Mouse (Mus musculus): ENCODE results near the gene Sipa1l1.

The Sipa1l1 gene

DNA sequence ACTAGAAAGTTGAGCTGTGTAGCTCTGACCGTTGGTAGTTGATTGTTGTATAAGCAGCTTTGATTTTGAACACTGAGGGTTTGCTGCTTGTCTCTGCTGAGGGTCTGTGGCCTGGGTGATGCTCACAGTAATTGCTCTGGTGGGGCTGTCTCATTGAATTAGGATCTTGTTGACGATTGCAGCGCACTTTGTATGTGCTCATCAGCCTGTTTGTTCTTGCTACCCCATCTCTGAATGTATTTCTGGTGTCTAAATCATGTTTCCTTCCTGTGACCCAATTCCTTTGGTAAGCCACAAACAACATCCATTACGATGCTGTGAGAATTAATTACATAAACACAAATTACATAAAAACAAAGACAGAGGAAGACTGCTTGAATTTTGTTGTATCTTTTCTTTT lies 39.5 kb downstream of the Sipa1l1 start:
- DNase-seq (ENCODE audit: low read depth), result peak; percentile 21

DNA sequence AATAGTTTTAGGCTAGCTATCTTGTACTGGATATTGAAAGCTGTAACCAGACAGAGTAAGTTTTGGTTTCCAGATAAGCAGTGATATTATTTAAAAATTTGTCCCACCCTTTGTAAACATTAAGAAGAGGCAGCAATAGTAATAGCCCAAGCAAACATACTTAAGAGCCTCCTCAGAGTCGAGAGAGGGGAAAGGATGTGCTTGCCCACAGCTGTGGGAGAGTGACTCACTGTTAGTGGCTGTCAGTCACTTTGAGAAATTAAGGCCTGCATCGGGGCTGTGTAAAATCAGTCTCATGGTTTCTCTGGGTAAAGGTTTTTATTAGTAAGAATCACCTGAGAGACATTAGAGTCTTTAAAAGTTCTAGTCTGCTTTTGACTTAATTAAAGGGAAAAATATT lies 40.6 kb downstream of the Sipa1l1 start:
- no peak for DNase-seq (ENCODE audit: low read depth)

DNA sequence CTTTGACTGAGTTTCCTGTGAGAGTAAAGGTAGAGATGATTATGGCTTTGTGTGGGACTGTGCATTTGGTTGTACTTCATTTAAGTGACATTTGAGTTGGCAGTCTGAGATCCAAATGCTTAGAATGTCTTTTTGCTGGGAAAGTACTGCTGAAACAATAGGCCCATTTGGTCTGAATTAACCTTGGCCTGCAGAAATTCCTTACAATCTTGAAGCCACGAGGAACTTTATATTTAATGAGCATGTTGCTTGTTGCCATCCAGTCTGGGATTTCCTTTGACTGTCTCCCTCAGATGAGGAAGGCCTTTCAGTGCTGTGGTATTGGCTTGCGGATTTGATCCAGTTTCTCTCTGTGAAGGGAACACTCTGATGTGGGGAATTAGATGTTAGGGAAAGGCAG lies 43.9 kb downstream of the Sipa1l1 start:
- DNase-seq (ENCODE audit: low read depth), result no peak

DNA sequence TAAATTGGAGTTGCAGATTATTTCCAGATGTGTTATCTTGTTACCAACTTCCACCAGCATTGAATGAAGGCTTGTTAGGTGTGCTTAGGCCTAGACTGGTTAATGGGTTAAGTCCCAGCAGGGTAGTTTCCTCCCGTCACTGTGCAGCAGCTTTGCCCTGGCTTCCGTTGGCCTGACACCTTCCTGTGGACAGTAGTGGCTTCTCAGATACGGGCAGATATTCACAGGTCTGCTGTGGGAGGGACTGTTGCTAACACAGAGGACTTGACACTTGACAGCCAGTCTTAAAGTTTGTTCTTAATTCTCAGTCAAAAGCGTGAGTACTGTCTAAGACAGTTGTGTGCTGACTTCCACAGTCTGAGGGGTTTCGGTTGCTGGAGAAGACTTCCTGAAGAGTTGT lies 45.8 kb downstream of the Sipa1l1 start:
- DNase-seq (ENCODE audit: low read depth), result no peak

DNA sequence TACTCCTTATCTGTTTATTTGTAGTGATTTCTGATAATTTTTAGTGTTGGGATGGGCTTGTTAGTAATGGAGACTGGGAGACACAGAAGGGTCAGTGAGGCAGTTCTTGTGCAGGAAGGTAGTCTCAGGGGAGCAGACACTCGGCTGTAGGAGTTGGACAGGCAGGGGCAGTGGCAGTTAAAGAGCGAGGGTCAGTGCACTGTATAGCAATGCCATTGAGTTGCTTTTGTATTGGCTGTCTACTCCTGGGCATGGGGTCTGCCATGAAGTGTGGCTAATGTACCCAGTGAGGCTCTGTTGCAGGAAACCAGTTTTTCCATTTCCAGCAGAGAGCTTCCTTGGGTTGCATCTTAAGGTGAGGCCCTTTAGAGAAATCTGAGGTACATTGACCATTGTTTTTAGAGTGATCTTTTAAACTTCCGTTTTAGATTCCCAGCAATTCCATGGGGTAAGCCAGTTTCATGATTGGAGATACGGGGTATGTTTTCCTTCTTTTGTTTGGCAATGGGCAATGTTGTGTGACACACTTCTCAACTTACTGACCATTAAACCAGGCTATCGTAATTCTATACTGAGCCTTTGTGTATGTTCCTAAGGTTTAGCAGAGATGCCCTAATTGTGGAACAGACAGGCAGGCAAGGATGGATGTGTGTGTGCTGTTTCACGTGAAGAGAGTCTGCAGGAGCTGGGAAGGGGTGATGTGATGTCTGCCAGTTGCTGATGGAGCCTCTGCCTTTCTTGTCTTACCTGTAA lies 47.9 kb downstream of the Sipa1l1 start:
- no peak for DNase-seq (ENCODE audit: low read depth)

DNA sequence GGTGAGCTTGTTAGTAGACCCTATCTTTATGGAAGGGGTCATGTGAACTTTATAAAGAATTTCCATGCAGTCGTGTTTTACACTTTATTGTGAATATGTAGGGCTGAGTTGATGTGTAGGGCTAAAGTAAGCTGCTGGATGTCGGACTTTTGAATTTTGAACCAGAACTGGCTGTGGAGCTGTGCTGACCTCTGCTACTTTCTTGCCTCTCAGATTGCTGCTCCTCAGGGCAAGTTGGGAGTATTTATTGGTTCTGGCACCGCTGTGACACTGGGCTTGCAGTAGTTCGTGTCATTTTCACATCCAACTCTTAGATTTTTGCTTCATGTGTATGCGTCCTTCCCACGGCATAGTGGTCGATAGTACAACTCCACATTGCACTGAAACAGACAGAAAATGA lies 49.1 kb downstream of the Sipa1l1 start:
- no peak for DNase-seq (ENCODE audit: low read depth)

DNA sequence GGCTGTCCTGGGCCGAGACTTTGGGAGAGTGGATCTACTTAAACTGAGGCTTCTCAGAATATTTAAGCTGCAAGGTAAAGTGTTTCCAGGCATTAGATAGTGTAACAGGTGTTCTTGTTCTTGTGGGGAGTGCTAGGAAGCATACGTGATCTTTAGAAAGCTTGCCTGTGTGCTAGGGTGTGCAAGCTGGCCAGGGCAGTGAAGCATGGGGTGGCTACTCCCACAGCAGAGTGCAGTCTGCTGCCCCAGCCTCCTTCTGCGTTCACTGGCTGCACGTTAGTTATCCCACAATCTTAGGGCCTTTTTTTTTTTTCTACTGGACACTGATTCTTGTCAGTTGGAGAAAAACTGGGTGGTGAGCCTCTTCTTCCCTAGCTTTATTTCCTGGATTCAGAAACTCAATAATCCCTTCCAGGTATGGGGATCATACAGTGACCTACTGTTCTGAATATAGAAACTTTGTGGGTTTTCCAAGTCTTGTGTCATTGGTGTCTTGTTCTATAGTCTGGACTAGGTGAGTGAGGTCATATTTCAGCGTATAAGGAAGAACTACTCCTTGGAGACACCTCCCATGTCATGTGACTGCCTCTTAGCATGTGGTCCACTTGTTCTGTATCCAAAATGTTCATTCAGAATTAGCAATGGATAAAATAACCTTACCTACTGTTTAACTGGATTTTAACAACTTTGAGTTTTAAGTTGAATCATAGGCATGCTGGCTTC lies 51.4 kb downstream of the Sipa1l1 start:
- no peak for DNase-seq (ENCODE audit: low read depth)

DNA sequence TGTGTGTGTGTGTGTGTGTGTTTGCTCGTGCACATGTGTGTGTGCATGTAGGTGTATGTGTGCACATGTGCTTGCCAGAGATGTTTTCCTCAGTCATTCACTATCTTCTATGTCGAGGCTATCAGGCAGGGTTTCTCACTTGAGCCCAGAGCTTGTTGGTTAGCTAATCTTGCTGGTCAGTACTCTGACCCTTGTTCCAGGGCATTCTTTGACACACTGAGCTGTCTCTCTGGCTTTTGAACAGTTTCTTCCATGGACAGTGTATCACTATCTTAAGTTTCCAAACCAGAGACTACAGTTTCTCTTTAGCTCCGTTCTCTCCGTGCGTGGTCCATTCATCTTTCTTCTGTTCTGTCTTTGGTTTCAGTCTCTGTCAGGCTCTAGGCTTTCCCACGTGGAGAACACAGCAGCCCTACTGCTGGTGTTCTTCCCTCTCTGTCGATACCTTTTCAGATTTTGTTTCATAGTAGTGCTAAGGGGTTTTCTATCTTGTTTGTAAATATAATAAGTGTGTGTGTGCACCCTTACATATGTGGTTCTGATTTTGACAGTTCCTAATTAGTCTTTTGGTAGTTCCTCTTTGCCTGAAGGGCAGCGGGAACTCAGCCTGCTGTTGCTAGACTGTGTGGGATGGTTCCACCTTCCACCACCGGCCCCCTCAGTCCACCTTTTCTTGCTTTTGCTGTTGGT lies 54.2 kb downstream of the Sipa1l1 start:
- no peak for DNase-seq (ENCODE audit: low read depth)

DNA sequence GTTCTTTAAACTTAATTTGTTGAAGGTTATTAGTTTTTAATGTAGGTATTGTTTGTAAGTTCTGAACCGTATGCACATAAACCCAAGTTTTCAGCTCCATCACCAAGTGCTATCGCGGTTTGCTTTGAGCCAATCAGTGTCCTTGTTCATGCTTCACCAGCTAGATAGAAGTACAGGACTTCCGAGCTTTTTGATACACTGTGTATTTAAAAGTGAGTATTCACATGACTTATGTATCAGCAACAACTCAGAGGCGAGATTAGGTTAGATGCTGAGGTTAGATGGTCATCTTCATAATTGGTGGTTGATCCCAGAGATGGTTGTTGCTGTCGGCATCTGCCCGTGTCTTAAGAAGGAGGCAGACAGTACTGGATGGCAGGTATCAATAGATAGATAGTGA lies 55.7 kb downstream of the Sipa1l1 start:
- no peak for DNase-seq (ENCODE audit: low read depth)

DNA sequence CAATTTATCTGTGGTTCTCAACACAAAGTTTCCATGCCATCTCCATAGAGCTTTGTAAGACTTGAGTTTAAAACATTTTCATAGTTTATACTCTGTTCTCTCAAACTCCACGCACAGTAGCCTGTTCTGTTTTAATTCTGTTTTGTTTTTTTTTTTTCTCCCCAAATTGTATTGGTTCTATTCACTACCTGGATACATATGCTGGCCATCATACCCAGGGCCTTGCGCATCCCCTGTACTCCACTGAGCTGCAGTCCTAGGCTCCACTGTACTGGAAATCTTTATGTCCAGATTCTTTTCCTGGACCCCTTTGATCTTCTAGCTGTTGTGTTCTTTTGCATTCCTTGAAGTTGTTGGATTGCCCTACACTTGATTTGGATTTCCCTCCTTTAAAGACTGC lies 56.2 kb downstream of the Sipa1l1 start:
- DNase-seq (ENCODE audit: low read depth), result no peak

DNA sequence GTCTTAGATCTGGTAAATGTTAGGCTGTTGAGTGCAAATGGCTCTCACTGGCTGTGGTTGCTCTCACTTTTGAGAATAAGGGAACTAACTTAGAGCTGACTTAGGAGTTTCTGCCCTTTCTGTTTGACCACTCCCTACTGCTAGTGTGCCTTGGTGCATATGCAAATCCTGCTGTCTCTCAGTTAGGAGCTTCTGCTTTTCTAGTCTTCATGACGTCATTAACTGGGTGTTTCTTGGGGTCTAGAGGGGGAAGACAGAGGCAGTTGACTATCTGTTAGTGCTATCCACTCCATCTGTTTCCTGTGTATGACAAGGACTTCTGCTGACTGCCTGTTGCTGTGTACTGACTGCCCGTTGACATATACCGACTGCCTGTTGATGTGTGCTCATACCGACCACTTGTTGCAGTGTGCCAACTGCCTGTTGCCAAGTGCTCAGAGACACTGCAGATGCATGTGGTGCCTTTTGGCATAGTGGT lies 56.7 kb downstream of the Sipa1l1 start:
- peak; percentile 44 for DNase-seq (ENCODE audit: low read depth)

DNA sequence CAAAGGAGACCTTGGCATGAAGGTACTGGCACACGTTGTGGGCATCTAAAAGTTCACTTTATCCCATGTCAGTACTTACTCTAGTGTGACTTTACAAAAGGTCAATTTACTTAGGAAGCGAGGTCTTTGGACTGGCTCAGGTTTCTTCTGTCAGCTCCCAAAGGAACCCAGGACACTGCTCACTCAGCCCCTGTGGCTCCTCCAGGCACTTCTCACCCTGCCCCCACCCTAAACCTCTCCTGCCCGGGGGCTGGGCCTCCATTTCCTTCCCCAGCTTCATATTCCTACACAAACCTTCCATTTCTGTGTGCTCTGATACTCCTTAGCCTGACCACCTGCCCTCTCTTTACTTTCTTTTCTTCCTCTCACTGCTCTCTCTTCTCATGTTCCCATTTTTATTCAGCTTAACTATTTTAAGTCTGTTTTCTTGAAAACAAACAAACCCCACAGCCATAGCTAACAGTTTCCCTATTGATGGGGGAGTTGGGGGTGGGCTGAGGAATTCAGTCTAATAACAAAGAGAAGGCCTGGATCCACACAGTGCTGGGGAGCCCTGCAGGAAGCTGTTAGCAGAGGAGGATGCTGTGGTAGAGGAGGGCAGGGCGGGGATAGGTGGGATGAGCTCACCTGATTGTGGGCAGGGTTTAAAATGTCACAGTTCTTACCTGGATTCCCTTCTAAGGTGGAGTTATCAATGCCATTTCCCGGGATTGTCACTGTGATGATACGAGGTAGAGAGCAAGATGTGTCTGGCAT lies 57.4 kb downstream of the Sipa1l1 start:
- no peak for DNase-seq (ENCODE audit: low read depth)

DNA sequence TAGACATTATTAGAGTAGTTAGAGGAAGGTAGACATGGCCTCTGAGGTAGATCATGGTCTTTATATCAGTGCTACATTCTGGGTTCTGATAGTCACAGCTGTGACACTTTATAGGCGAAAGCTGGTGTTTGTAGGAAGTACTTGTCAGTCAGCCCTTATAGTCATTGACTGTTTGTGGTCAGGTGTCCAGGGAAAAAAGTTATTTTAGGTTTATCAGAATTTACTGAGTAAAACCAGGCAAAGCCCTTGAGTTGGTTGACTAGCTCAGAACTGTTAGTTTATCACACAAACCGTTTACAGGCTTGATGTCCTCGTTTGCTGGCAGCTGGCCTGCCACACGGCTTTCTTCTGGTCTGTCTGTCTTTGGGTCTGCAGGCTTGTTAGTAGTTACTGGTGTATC lies 61.0 kb downstream of the Sipa1l1 start:
- DNase-seq (ENCODE audit: low read depth), result no peak

DNA sequence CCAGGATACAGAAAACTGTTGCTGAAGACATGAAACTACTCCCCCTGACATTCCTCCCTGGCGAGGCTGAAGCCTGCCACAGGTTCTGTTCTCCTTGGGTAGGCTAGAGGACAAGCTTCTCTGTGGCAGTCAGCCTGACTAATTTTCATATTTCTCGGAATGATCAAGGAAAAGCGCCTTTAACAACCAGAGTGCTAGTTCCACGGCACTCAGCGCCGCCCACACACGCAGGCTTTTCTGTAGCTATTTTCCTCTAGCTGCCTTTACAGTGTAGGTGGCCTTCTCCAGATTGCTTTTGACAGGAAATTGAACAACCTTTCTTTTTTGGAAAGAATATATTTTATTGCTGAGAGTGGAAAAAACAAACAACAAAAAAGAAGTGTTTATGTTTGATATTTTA lies 62.1 kb downstream of the Sipa1l1 start:
- no peak for DNase-seq (ENCODE audit: low read depth)

DNA sequence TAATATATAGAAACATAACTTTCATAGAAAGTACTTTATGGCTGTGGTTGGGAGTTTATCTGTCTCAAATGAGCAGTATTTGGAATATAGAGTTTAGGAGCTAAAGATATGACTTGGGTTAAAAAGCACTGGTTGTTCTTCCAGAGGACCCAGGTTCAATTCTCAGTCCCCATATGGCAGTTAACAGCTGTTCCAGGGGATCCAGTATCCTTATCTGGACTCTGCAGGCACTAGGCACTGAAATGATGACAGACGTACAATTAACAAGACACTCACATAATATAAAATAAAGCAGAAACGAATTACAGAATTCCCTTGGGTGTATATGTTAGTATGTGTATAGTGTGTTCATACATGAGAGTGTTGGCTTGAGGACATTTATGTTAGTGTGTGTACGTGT lies 64.1 kb downstream of the Sipa1l1 start:
- DNase-seq (ENCODE audit: low read depth), result no peak

DNA sequence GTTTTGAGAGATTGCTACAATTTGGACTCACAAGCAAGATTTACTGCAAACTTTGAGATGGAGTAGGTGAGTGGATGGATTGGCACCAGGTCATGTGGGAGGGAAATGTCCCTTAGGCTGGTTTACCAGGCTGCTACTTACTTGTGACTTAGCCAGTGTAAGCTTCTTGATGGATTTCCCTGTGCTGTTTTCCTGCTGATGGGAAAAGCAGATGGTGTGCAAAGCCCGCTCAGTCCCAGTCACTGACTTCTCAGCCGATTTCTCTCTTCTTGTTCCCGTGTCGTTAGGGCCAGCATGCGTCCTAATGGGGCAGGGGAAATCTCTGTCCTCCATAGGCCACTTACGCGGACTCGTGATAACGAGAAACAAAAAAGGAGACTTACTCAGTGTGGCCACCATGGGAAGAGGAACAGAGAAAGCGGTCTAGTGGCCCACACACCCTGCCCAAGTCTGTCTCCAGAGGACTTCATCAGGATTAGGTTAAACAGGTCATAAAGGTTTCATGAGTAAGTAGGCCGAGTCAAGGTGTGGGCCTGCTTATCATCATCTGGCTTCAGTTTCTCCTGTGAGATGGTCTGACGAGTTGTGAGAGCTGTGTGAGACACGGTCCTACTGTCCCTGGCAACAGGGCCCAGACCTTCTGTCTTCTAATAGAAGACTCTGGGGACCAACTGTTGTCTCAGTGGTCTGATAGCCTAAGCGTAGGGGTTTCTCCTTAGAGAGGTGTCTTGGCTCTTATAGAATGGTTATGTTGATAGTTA lies 65.5 kb downstream of the Sipa1l1 start:
- DNase-seq (ENCODE audit: low read depth), result no peak

DNA sequence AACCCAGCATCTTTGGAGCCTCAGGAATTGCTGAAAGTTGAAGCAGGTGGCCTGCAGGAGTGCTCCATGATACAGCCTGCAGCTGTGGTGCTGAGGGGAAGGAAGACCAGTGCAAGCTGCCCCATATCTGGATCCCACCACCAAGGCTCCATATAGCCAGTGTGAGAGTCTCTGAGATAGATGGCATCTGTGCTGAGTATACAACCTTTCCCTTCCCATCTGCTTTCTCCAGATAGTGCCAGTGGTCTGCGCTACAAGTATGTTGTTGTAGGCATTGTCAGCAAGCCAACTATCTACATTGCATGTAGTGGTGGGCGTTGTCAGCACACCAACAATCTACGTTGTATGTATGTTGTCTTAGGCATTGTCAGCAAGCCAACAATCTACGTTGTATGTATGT lies 68.0 kb downstream of the Sipa1l1 start:
- no peak for DNase-seq (ENCODE audit: low read depth)

DNA sequence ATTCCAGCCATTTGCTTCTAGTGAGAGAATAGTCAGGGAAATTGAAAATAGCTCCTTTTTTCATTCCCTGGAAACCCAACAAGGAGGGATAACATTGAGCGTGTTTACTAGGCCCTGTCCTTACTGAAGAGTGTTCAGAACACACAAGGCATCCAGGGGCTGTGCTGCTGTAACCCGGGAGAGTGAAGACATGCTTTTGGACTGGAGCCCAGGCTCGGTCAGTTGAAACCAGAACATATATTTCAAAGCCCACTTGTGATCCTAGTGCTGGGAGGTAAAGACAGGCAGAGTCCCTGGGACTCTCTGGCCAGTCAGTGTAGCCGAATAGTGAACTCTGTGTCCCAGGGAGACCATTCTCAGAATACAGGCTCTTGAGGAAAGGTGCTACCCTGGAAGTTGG lies 68.8 kb downstream of the Sipa1l1 start:
- DNase-seq (ENCODE audit: low read depth), result no peak

DNA sequence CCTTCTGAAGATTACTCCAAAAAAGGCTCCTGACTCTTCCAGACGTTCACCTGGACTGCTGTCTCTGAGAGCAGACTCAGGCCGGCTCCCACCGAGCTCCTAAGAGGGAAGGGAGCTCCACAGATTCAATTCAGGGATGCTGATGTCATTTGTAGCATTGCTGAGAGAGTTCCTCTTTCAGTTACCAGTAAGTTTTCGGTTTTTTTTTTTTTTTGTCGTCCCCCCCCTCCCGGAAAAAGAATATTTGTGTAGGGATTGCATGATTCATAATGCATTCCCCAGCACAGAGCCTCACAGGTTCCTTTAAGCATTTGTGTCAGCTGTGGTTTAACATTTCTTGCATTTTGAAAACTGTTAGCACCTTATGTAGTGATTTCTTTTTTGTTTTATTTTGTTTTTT lies 71.6 kb downstream of the Sipa1l1 start:
- DNase-seq (ENCODE audit: low read depth), result no peak

DNA sequence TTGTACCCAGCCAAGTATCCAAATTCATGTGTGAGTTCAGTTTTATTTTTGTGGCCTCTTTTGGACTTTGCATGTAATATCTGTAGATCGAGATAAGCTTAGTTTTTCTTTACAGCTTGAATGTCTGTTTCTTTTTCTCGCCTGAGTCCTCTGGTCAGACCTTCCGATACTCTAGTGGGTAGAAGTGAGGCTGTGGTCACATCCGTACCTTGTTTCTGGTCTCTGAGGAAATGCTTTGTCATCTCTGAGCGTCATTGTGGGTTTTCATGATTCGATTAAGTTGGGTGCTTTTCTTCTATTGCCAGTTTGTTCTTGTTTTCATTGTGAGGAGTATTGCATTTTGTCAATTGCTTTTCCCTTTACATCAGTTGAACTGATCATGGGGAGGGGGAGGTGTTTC lies 76.1 kb downstream of the Sipa1l1 start:
- DNase-seq (ENCODE audit: low read depth), result peak; percentile 71

DNA sequence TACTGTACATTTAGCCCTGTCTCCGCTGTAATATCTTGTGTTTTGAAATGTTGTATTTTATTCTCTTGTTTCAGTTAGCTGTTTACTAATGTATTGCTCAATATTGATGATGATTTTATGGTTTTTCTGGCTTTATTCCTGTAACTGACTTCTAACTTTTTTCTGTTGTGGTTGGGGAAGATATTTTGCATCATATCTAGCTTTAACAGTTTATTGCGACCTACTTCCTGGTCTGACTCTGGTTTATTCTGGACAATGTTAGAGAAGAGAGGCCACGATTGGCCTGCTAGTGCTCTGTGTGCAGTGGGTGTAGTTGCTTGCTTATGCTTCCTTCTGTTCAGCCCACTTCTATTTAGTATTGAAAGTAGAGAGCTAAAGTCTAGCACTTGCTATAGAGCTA lies 77.3 kb downstream of the Sipa1l1 start:
- no peak for DNase-seq (ENCODE audit: low read depth)
